ENCODE assay signal across 8 mouse cellular contexts in genomic region chr17:46496623-46497434, GRCm38 (mm10). TPM values are rescaled to one million over a fixed set of nuclear protein-coding genes. Genes with fewer than 3 reads are reported as not detected.
DNase-seq lines count a peak whose midpoint lies in the region; ATAC-seq lines count a peak whose summit lies in the region.

Gene Dnph1, plus strand, starts transcription at chr17:46496711.

- no peaks in the 10 kb centered on the region for H3K9me3 ChIP-seq in hindbrain, embryonic 14.5 days (ENCODE audit: control insufficient read depth, low read length)

- peaks cover 23% of the 10 kb centered on the region for H3K36me3 ChIP-seq in hindbrain, embryonic 14.5 days (replicated peaks; ENCODE audit: control insufficient read depth, insufficient read depth)

- under 1% methylated on average over 44 of the region's 44 CpGs for WGBS in hindbrain, embryonic 14.5 days

- ATAC-seq in hindbrain, embryonic 14.5 days (ENCODE audit: low FRiP score) = peak; percentile 96

- peak; percentile 96 for DNase-seq in ZHBTc4 (ENCODE audit: low read depth, low spot score)
- DNase-seq in cerebellum, postnatal 36 days = peak; percentile 72 to 76
- peak; percentile 53 to 56 for DNase-seq in frontal cortex, postnatal 25 days (ENCODE audit: low spot score in 2 of 2)
- DNase-seq in hindbrain, embryonic 14.5 days (ENCODE audit: low spot score) = peak; percentile 82
- DNase-seq in layer of hippocampus, postnatal 25 days (ENCODE audit: extremely low spot score in 1 of 2, low spot score in 1 of 2) = peak; percentile 70 to 71
- peak; percentile 68 for DNase-seq in lung, postnatal 14 days
- peak; percentile 90 for DNase-seq in retina, embryonic 14.5 days (ENCODE audit: low spot score)
- DNase-seq in thymus, postnatal 4 days = peak; percentile 74

- H3K4me2 ChIP-seq in hindbrain, embryonic 14.5 days (replicated peaks) = peak within 1 kb of the TSS; percentile 87

- peak within 1 kb of the TSS; percentile 65 for H3K9ac ChIP-seq in hindbrain, embryonic 14.5 days

- H3K4me3 ChIP-seq in hindbrain, embryonic 14.5 days (replicated peaks; ENCODE audit: low read length) = peak within 1 kb of the TSS; percentile 44

- H3K27ac ChIP-seq in hindbrain, embryonic 14.5 days = no peak within 1 kb of the TSS

- no peaks in the 10 kb centered on the region; the same call in 1 of the 2 replicates for H3K27me3 ChIP-seq in hindbrain, embryonic 14.5 days (ENCODE audit: control insufficient read depth, insufficient read depth, low read length)

- peaks cover 4% of the 10 kb centered on the region; the same call in 1 of the 2 replicates for H3K4me1 ChIP-seq in hindbrain, embryonic 14.5 days (replicated peaks; ENCODE audit: control insufficient read depth, insufficient read depth, low read length)

RNA-seq across cellular contexts. Expression of gene Dnph1, which starts in this region (rescaled TPM):
- 16.0 and 16.6 TPM in 2 replicates for polyA plus RNA-seq in hindbrain, embryonic 14.5 days (2014; fragmentation: Nextera tagmentation; extraction: Ambion mirVana)
- total RNA-seq in layer of hippocampus, postnatal 25 days (2021) = 1 to 10 TPM; 5.1 to 6.7 TPM
